Mouse (Mus musculus) induced T-regulatory cell, adult 2 months (primary cell): ENCODE data around the gene Camk1d.

Source experiments
- DNase-seq: peaks from one replicate; pipeline ENCODE4 v3.0.0-alpha.2; 2012; ENCODE audit warnings: low read depth

Gene Camk1d

DNA sequence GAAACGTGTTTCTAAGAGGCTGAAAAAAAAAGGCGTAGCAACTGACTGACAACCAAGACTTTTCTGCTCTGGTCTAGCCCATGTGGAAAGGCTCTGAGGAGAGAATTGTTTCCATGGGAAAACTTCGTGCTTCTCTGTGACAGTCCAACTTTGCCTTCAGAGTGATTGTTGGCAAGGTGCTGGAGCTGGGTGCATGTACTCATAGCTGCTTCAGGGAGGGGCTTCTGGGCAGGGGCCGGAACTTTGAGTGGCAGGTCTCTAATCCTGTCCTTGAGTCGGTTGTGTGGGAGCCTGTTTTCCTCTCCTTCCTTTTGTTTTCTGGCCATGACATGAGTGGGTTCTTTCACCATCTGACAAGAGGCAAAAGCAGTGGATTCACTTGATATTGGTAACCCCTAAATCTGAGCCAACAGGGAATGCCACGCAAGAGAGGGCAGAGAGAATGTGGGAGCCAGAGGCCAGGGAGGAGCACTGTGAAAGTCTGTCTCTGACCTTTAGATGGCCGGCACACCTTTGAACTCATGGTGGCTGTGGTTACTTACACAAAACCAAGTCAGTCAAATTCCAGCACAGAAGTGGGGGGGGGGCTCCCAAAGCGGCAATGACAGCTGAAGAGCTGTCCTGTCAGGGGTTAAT is 392.5 kb downstream of the Camk1d start:
- DNase-seq = no peak

- DNase-seq = peak; percentile 6
Observed at GRCm38 (mm10) chr2:5319138-5319537, 395.2 kb downstream of the Camk1d start.

GRCm38 (mm10) chr2:5316763-5317162 is 397.6 kb downstream of the Camk1d start:
- DNase-seq = no peak

- no peak for DNase-seq
Observed at GRCm38 (mm10) chr2:5316217-5316616, 398.1 kb downstream of the Camk1d start.

DNA sequence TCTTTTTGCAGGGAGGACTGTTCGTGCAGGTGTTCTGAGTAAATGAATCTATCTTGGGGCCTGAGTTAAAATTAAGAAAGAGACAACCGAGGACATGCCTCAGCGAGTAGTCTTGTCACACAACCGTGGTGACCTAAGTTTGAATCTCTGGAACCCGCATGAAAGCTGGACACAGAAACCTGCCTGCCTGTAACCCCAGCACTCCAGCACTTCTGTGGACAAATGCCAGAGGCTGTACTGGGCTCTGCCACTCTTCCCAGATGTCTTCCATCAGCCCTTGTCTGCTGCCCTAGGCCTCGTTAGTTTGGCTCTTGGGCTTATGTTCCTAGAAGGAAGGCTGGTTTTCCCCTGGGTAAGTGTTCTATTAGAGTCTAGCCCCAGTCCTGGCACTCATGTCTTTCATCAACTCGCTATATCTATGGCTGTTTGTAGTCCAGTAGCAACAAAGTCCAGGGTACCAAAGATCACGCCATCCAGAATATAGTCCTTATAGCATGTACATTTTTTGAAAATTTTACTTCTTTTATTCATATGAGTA is 399.0 kb downstream of the Camk1d start:
- no peak for DNase-seq

DNA sequence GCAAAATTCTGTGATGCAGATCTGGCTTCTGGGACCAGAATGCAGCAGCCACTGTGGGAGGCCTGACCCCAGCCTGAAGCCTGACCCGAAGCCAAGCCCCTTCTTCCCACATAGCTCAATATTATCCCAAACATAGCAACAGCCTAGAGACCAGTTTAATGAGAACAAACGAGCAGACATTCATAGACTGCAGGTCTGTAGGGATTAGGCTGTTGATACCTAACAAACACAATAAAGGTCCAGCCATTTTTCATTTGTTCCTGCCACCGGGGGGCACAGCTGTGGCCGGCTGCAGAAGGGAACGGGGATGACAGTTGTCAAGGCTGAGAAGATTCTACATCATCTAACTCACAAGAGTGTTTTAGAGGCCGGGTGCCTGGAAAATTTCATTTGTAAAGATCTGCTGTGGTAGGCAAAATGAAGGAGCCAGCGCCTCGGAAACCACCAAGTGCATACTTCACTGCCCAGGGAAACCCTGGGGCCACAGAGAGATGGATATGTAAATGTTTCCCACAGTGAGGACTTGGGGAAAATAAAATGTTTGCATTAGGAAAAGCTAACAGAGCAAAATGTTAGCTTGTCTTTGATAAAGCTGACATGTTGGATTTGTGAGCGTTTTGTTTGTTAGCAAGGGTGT is 399.7 kb downstream of the Camk1d start:
- no peak for DNase-seq

DNA sequence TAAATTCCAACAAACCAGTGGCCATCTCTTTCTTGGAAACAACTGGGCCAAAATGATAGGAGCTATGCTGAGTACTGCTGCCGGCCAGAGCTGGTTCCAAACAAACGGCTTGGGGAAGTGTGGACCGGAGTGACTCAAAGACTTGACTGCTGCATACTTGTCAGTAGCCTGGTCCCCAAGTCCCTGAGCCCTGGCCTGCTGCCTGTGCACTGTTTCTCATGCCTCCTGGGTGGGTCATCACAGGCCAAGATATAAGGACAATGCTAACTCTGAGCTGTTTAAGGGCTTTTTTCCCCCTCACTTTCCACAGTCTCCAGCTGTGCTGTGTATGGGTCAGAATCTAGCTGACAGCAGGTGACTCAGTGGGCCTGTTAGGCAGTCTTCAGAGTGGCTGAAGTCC is 409.2 kb downstream of the Camk1d start:
- no peak for DNase-seq

- DNase-seq = no peak
Observed at GRCm38 (mm10) chr2:5304451-5304850, 409.9 kb downstream of the Camk1d start.

DNA sequence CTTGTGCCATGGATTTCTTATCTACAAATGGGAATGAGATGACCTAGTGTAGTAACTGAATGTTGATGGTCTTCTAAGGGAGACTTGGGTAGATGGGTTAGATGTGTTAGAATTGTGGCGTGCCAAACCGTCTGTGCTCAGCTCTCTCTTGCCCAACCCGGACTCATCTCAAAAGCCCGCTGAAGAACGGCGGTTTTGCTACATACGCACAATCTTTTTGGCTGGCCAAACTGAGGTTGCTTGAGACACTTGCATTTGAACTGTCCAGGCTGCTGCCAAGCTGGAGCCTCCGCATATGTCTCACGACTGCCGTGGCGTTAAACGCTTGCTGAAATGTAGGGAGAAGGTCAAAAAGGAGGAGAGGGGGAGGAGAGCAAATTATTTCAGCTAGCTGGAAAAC is 413.0 kb downstream of the Camk1d start:
- DNase-seq = no peak

GRCm38 (mm10) chr2:5298071-5298470 is 416.2 kb downstream of the Camk1d start:
- DNase-seq = no peak

DNA sequence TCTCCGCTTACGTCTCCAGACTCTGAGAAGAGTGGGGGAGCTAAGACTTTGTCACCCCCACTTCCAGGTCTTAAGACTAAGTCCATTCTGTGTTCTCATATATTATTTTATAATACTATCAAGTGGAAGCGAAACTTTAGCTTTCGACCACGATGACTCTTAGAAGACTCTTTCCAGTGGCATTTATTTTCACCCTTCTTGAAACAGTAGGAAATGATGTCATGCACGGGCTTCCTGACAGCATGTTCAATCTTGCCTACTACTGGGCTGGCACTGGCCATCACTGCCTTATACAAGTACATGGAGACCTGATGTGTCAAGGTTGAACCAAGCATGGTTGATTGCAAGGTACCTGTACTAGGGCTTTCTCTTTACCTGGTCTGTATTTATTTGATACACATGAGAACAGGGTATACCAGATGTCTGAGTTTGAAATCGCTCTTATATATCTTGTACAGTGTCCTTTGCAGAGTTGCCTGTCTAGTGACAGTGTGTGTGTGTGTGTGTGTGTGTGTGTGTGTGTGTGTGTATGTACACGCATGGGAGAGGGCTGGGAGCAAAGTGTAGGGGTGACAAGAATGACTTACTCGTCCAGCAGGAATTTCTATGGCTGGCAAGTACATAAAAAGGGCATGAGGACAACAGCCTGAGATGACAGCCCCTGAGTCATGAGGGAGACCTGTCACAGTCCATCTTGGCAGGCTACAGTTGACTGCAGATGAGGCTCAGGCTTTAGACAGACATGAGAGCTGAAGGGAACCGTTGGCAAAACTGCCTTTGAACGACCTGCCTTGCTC is 417.4 kb downstream of the Camk1d start:
- no peak for DNase-seq

DNA sequence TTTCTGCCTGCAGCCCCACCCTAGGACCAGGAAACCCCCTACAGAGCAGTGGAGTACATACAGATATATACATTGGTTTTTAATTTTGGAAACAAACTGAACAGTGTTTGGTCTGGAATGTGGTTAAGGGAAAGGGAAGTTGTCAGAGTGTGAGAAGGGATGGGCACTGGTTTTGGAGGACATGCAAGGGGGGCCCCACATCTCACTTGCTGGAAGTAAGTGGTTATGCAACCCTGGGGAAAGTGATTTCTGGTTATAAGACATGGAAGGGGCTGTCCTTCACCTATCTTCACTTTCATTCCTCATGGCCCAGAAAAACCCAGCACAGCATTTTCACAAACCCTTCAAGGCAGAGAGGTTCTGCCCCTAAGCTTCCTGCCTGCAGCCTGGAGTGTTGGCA is 419.2 kb downstream of the Camk1d start:
- DNase-seq = no peak

DNA sequence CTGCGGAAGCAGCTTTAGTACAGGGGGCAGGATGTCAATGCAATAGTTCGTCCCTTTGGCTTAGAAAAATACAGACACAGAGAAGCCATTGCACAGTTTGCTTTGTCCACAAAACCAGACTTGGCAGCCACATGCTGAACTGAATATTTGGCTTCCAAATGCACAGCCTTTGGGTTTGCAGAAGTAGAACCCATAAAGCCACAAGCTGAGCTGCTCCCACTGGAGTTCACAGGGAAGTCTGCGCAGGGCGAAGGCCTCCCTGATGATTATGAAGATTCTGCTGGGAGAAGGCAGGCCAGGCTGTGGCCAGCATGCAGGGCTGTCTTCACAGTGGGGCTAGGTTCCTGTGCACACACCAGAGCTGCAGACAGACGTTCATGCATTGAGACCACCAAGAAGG is 419.9 kb downstream of the Camk1d start:
- no peak for DNase-seq

GRCm38 (mm10) chr2:5288593-5288992 is 425.7 kb downstream of the Camk1d start:
- DNase-seq = no peak

DNA sequence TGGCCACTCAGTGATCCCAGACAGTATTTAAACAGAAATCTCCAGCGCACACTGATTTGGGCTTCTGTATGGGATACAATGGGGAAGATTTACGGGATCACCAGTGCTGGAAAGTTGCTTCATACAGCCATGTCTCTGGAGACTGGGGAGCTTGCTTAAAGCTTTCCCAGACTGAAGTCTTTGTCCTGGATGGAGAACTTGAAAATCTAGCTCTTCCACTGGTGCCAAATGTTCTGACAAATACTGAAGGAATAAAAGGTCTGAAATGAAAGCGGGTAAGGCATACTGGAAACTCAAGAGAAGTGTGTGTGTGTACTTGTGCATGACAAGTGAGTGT is 427.3 kb downstream of the Camk1d start:
- DNase-seq = no peak

DNA sequence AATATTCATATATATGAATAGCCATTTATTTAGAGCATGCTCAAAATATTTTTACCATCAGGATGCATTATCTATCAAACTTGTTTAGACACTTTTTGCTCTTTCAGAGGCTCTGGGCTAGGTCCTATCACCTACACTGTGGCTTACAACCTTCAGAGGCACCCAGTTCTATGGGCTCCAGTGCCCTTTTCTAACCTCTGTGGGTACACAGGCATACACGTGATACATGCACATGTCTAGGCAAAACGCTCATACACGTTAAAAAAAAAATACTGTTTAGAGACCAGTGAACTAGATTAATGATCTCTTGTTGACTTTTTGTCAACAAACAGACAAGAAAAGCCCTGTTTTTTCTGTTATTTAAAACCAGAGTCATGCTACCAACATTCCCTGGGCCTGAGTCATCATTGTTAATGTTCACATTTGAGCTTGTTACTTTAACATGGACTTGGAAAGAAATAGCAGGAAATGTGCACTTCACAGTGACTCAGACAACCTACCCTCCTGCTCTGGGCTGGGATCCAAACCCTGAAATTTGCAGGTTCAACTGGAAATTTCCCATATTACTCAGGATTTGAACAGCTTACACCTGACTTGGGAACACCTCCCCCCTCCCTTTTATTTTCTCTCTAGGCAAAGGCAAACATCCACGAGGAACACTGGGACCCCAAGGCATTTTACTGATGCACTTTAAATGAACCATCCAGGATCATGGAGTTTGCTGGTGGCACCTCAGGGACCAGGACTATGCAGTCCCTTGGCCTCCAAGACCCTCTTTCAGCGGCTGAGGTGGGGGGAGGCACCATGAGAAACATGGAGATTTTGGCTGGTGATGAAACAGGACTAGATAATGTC is 427.9 kb downstream of the Camk1d start:
- no peak for DNase-seq

- DNase-seq = no peak
Observed at GRCm38 (mm10) chr2:5284351-5284750, 430.0 kb downstream of the Camk1d start.

DNA sequence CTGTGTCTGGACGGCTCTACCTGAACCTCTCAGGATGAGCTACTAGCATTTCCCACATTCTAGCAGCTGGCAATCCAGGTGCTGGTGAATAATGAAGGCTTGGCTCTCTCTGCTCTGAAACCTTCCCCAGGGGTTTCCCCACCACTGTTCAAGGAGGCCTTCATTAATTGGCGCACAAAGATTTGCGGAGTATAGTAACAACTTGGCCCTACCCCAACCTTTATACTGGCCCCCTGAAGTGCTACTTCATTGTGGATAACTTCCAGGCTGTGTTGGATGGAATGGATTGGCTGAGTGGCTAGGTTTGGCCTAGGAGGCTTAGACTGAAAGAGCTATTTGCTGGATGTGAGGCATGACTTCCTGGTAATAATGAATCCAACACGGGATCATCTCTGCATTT is 431.7 kb downstream of the Camk1d start:
- no peak for DNase-seq

- DNase-seq = no peak
Observed at GRCm38 (mm10) chr2:5267980-5268379, 446.3 kb downstream of the Camk1d start.

- DNase-seq = no peak
Observed at GRCm38 (mm10) chr2:5262279-5262678, 452.0 kb downstream of the Camk1d start.

- no peak for DNase-seq
Observed at GRCm38 (mm10) chr2:5258250-5258649, 456.1 kb downstream of the Camk1d start.

DNA sequence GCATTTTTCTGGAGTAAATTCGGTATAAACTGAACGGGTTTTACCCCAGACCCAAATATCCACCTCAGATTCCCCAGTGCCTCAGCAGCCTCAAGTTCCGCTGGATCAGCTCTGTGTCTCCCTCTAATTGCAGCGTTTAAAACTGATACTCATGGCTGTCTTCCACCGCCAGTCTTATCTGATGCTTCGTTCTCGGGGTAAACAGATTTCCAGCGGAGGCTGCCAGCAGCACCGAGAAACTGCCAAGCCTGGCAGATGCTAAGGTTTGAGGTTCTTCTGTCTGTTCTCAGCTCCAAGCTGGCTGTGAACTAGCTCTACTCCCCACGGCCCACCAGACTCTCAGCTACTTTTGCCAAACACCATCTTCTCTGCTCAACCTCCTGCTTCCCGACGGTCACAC is 464.3 kb downstream of the Camk1d start:
- DNase-seq = no peak
